Mouse (Mus musculus) liver, embryonic 14.5 days (tissue): ENCODE results near the gene Map3k10. TPM values are rescaled to one million over a fixed set of nuclear protein-coding genes. Genes with fewer than 3 reads are reported as not detected.

ENCODE experiments used
- ATAC-seq: fragments of 200-750 bp; cut with Nextera tagmentation; 2 replicates; pipeline ENCODE4 v1.8.0; 2017; ENCODE audit warnings: moderate number of reproducible peaks, mild to moderate bottlenecking, moderate library complexity; ENCODE audit not compliant: insufficient read depth
- DNase-seq, 3 experiments: peaks; one replicate each; pipeline ENCODE4 v3.0.0-alpha.2; 2012 to 2013; ENCODE audit warnings: low read depth in 3 of 3, low spot score in 3 of 3
- H3K27ac ChIP-seq: fragments of 300-500 bp; sonication (generic); 2 replicates; pipeline ENCODE4 v1.5.1; 2014; ENCODE audit warnings: moderate library complexity, mild to moderate bottlenecking, control low read depth, inconsistent platforms
- H3K27me3 ChIP-seq: fragments of 300-500 bp; sonication (generic); 2 replicates; pipeline ENCODE4 v1.6.1; 2014; ENCODE audit warnings: mild to moderate bottlenecking, low read length, moderate library complexity; ENCODE audit not compliant: control insufficient read depth, insufficient read depth
- H3K36me3 ChIP-seq: fragments of 300-500 bp; sonication (generic); replicated peaks from 2 replicates; pipeline ENCODE4 v1.6.1; 2014; ENCODE audit warnings: low read depth; ENCODE audit not compliant: control insufficient read depth, insufficient read depth
- H3K4me1 ChIP-seq, 2 experiments: fragments of 200-500 bp in 1 of 2; fragments of 300-500 bp in 1 of 2; sonication (generic) in 1 of 2; replicated peaks; 2 replicates each; pipeline ENCODE4 v1.6.1; 2012 to 2014; ENCODE audit warnings: antibody characterized with exemption in 1 of 2, inconsistent platforms in 1 of 2, low read length in 1 of 2; ENCODE audit not compliant: control insufficient read depth in 2 of 2, insufficient read depth in 2 of 2
- H3K4me2 ChIP-seq: fragments of 300-500 bp; sonication (generic); 2 replicates; pipeline ENCODE4 v1.6.1; 2014; ENCODE audit warnings: low read depth, mild to moderate bottlenecking, control low read depth, moderate library complexity
- H3K4me3 ChIP-seq, 2 experiments: fragments of 200-500 bp in 1 of 2; fragments of 300-500 bp in 1 of 2; sonication (generic) in 1 of 2; 2 replicates each; pipeline ENCODE4 v1.5.1; 2012 to 2014; ENCODE audit warnings: low read depth in 2 of 2, low read length in 2 of 2, mild to moderate bottlenecking in 2 of 2, control low read depth in 1 of 2, inconsistent platforms in 1 of 2, moderate library complexity in 1 of 2; ENCODE audit not compliant: insufficient read depth in 1 of 2
- H3K9ac ChIP-seq: fragments of 300-500 bp; sonication (generic); replicated peaks from 2 replicates; pipeline ENCODE4 v1.6.1; 2014; ENCODE audit warnings: mild to moderate bottlenecking, control low read depth, moderate library complexity
- H3K9me3 ChIP-seq: fragments of 300-500 bp; sonication (generic); 2 replicates; pipeline ENCODE4 v1.6.1; 2016; ENCODE audit warnings: low read length, mixed read lengths; ENCODE audit not compliant: control insufficient read depth
- CTCF ChIP-seq: IDR thresholded peaks from 2 replicates; pipeline ENCODE4 v1.5.1; 2016; ENCODE audit warnings: antibody characterized with exemption, low read depth, control low read depth
- EP300 ChIP-seq: IDR thresholded peaks from 2 replicates; pipeline ENCODE4 v1.6.1; 2016; ENCODE audit warnings: antibody characterized with exemption, low read depth
- WGBS: fragments of 180-500 bp; shearing (Covaris S2); extraction: QIAGEN DNeasy Blood & Tissue Kit; methylation state at CpG from one replicate; pipeline ENCODE4 v1.1.7; 2014; ENCODE audit not compliant: insufficient replicate concordance; 5-methylcytosine and 5-hydroxymethylcytosine counted together
- polyA plus RNA-seq, 2 experiments: library from polyadenylated mRNA; depleted of rRNA in 1 of 2; stranded (reverse) in 1 of 2; unstranded in 1 of 2; fragments of >200 nt; fragmentation: Nextera tagmentation in 1 of 2; extraction: Ambion mirVana in 1 of 2; gene quantifications; 2 replicates each; pipeline versions ENCODE4 v1.2.1 to v1.2.3; 2012 to 2014

Map3k10 gene
- polyA plus RNA-seq, 2 experiments: 1.0 to 3.4 TPM

GRCm38 (mm10) chr7:27655545-27655944 lies 18.9 kb downstream of the Map3k10 start:
- Histone ChIP-seq H3K9me3 (no peaks in the 10 kb centered on the region), H3K4me2 (no peak overlapping the region), H3K27me3 (peaks cover 62% of the 10 kb centered on the region), H3K4me1 (peaks cover 0 to 9% of the 10 kb centered on the region in 2 experiments; a peak in 3 of 4 replicates), H3K9ac (no peak overlapping the region), H3K36me3 (no peaks in the 10 kb centered on the region), H3K27ac (no peak overlapping the region), H3K4me3 (no peak overlapping the region)
- TF ChIP-seq CTCF (no peak), EP300 (no peak)
- ATAC-seq (no peak), DNase-seq (no peak)
- WGBS: 43% methylated on average over 11 of the region's 11 CpGs

- H3K27ac ChIP-seq: no peak overlapping the region
- H3K9ac ChIP-seq: no peak overlapping the region
- TF ChIP-seq CTCF: peak; percentile 82
- TF ChIP-seq EP300: no peak
- DNase-seq (peak in 2 of 3 experiments; percentile 33 to 36), ATAC-seq (no peak)
- no peak overlapping the region for H3K4me2 ChIP-seq
- H3K4me3 ChIP-seq: no peak overlapping the region
- H3K36me3 ChIP-seq: no peaks in the 10 kb centered on the region
- 49% methylated on average over 20 of the region's 20 CpGs for WGBS
- peaks cover 62% of the 10 kb centered on the region for H3K27me3 ChIP-seq
- no peaks in the 10 kb centered on the region for H3K9me3 ChIP-seq
- H3K4me1 ChIP-seq: peaks cover 0 to 9% of the 10 kb centered on the region in 2 experiments; a peak in 3 of 4 replicates
These were observed 19.7 kb downstream of the Map3k10 start for GRCm38 (mm10) chr7:27654607-27655276.

- no peaks in the 10 kb centered on the region for H3K36me3 ChIP-seq
- no peak within 1 kb of the TSS for H3K4me3 ChIP-seq
- TF ChIP-seq EP300: no peak
- TF ChIP-seq CTCF: no peak
- H3K9ac ChIP-seq: no peak within 1 kb of the TSS
- peaks cover 0 to 3% of the 10 kb centered on the region in 2 experiments; a peak in 1 of 4 replicates for H3K4me1 ChIP-seq
- H3K27me3 ChIP-seq: peaks cover 62% of the 10 kb centered on the region
- no peak within 1 kb of the TSS for H3K4me2 ChIP-seq
- H3K9me3 ChIP-seq: no peaks in the 10 kb centered on the region
- ATAC-seq (no peak), DNase-seq (no peak)
- 6% methylated on average over 60 of the region's 62 CpGs for WGBS
- H3K27ac ChIP-seq: no peak within 1 kb of the TSS
These were observed 20.5 kb downstream of the Map3k10 start, which contains the start of gene Ttc9b for GRCm38 (mm10) chr7:27653681-27654437. TSS of gene Ttc9b (plus strand) at chr7:27653915.

GRCm38 (mm10) chr7:27650949-27651348 lies 23.4 kb downstream of the Map3k10 start:
- no peaks in the 10 kb centered on the region for H3K9me3 ChIP-seq
- no peak overlapping the region for H3K27ac ChIP-seq
- DNase-seq (peak; percentile 62 to 71 (median 67)), ATAC-seq (no peak; the same call in 1 of the 2 replicates)
- H3K36me3 ChIP-seq: no peaks in the 10 kb centered on the region
- WGBS: 2% methylated on average over 10 of the region's 10 CpGs
- TF ChIP-seq CTCF (peak; percentile 77), EP300 (no peak)
- H3K9ac ChIP-seq: no peak overlapping the region
- H3K4me2 ChIP-seq: peak overlapping the region; percentile 26
- peak overlapping the region in 1 of 2 experiments; percentile 32; a peak in 1 of 4 replicates for H3K4me3 ChIP-seq
- peaks cover 36% of the 10 kb centered on the region for H3K27me3 ChIP-seq
- H3K4me1 ChIP-seq: no peaks in the 10 kb centered on the region

GRCm38 (mm10) chr7:27649723-27650122 lies 24.7 kb downstream of the Map3k10 start:
- peaks cover 26% of the 10 kb centered on the region for H3K27me3 ChIP-seq
- H3K9me3 ChIP-seq: no peaks in the 10 kb centered on the region
- no peaks in the 10 kb centered on the region for H3K36me3 ChIP-seq
- no peak for ATAC-seq
- no peaks in the 10 kb centered on the region for H3K4me1 ChIP-seq
- H3K4me3 ChIP-seq: no peak overlapping the region
- TF ChIP-seq EP300 (no peak), CTCF (no peak)
- no peak overlapping the region for H3K27ac ChIP-seq
- no peak overlapping the region for H3K9ac ChIP-seq
- no peak overlapping the region for H3K4me2 ChIP-seq
- no peak for DNase-seq
- 76% methylated on average over 11 of the region's 11 CpGs for WGBS
